Comparison of ENCODE assay signal across 7 mouse cellular contexts in the genomic region with DNA sequence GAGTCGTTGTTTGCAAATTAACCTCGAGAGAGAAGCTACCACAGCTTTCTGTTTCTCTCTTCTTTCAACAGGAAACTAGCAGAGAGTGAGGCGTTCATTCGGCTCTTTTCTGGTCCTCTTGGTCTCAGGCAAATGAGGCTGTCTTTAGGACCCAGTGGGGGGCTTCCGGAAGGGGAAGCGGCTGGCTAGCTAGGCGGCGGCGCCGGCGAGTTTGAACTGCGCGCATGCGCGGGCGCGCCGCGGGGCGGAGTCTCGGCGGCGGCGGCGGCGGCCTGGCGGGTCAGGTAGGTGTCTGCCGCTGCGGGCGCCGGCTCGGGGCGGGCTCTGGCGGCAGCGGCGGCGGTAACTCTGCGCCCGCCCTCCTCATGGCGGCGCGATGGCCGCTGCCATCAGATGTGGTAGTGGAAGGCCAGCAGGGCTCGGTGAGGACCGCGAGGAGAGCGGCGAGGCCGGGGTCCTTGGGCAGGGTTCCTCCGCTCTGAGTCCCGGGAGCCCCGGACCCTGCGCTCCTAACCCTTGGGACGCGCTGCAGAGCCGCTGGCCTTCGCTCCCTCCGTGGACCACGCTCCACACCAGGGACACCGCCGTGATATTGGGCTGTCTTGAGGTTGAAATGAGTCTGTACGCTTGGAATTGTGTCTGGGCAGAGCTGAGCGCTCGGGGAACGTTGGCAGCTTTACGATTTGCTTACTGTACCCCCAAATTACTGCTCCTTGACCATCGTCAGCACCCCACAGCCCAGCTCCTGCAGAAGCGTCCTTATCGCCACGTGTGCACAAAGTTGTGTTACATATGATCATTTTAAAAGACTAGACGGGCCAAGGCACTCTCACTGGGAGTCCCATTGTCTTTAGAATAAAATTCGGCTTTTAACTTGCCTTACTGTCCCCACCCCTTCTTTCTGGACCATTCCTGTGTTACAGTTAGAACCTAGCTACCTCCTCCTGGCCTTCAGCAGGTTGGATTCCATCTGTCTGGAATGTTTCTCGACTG. TPM values are rescaled to one million over a fixed set of nuclear protein-coding genes. Genes with fewer than 3 reads are reported as not detected.
DNase-seq lines count a peak whose midpoint lies in the region; ATAC-seq lines count a peak whose summit lies in the region.

Efcab11 (minus strand) TSS at position 171 of the 993 bp plus-strand sequence.
Tdp1 (plus strand) TSS at position 249 of the 993 bp plus-strand sequence.

- H3K9me3 ChIP-seq in intestine, embryonic 15.5 days: no peaks in the 10 kb centered on the region
- H3K9me3 ChIP-seq in midbrain, embryonic 10.5 days (replicated peaks): no peaks in the 10 kb centered on the region; the same call in 1 of the 2 replicates

- peak within 1 kb of the TSS; percentile 85 for H3K9ac ChIP-seq in intestine, embryonic 15.5 days

- intact Hi-C loops in left cerebral cortex, postnatal 25 days (cut with DNase I): no loop called here

- H3K4me3 ChIP-seq in intestine, embryonic 15.5 days (replicated peaks): peak within 1 kb of the TSS; percentile 87
- H3K4me3 ChIP-seq in midbrain, embryonic 10.5 days: peak within 1 kb of the TSS; percentile 78

- peaks cover 11% of the 10 kb centered on the region; the same call in 1 of the 2 replicates for H3K4me1 ChIP-seq in intestine, embryonic 15.5 days (replicated peaks)
- H3K4me1 ChIP-seq in midbrain, embryonic 10.5 days: peaks cover 49% of the 10 kb centered on the region

- WGBS in intestine, embryonic 15.5 days: under 1% methylated on average over 73 of the region's 73 CpGs
- under 1% methylated on average over 73 of the region's 73 CpGs for WGBS in midbrain, embryonic 10.5 days

- H3K36me3 ChIP-seq in intestine, embryonic 15.5 days: no peaks in the 10 kb centered on the region
- H3K36me3 ChIP-seq in midbrain, embryonic 10.5 days: peaks cover 15% of the 10 kb centered on the region

- H3K4me2 ChIP-seq in intestine, embryonic 15.5 days (replicated peaks): peak within 1 kb of the TSS; percentile 84

- peak within 1 kb of the TSS; percentile 81 for H3K27ac ChIP-seq in intestine, embryonic 15.5 days
- H3K27ac ChIP-seq in midbrain, embryonic 10.5 days (replicated peaks): peak within 1 kb of the TSS; percentile 93

- DNase-seq in adrenal gland, adult (ENCODE audit: inconsistent age in 2 of 2, low spot score in 1 of 2): peak; percentile 94 to 97
- peak; percentile 97 for DNase-seq in embryo, embryonic 10.5 days (ENCODE audit: low spot score)
- DNase-seq in gastrocnemius, postnatal 25 days: peak; percentile 93
- peak; percentile 91 to 95 for DNase-seq in left cerebral cortex, postnatal 25 days (ENCODE audit: low spot score in 2 of 2)
- peak; percentile 95 for DNase-seq in midbrain, embryonic 10.5 days (ENCODE audit: low spot score)
- DNase-seq in right cerebral cortex, postnatal 4 days: peak; percentile 92

- peak; percentile 90 for ATAC-seq in intestine, embryonic 15.5 days

- H3K27me3 ChIP-seq in intestine, embryonic 15.5 days (replicated peaks): no peaks in the 10 kb centered on the region
- no peaks in the 10 kb centered on the region; the same call in 1 of the 2 replicates for H3K27me3 ChIP-seq in midbrain, embryonic 10.5 days (ENCODE audit: low read depth, poor library complexity, severe bottlenecking)

RNA-seq across cellular contexts. Expression of gene Efcab11, which starts in this region (rescaled TPM):
- total RNA-seq in gastrocnemius, postnatal 25 days (2021): not detected
- 10.1 and 10.2 TPM in 2 replicates for polyA plus RNA-seq in intestine, embryonic 15.5 days (2015; fragmentation: Nextera tagmentation; extraction: Ambion mirVana)
- under 1 TPM in 1 of 2 experiments, not detected in 1; 0.55 TPM for total RNA-seq in left cerebral cortex, postnatal 25 days (2021)
- polyA plus RNA-seq in midbrain, embryonic 10.5 days (2016; fragmentation: Nextera tagmentation; extraction: Ambion mirVana): 24.9 and 27.8 TPM in 2 replicates

RNA-seq across cellular contexts. Expression of gene Tdp1, which starts in this region (rescaled TPM):
- 1 to 10 TPM; 4.0 to 5.2 TPM for total RNA-seq in gastrocnemius, postnatal 25 days (2021)
- 45.1 and 47.9 TPM in 2 replicates for polyA plus RNA-seq in intestine, embryonic 15.5 days (2015; fragmentation: Nextera tagmentation; extraction: Ambion mirVana)
- 10 to 100 TPM; 24.6 to 25.0 TPM for total RNA-seq in left cerebral cortex, postnatal 25 days (2021)
- 87.1 and 89.7 TPM in 2 replicates for polyA plus RNA-seq in midbrain, embryonic 10.5 days (2016; fragmentation: Nextera tagmentation; extraction: Ambion mirVana)

Comparison
In these comparisons a context has a peak if more than half of its experiments do, and no peak if none do; other contexts are left out.
1. Peak in every context shown above with its lines: DNase-seq, ATAC-seq, H3K4me3 ChIP-seq and H3K27ac ChIP-seq.
2. RNA of gene Tdp1 (total RNA-seq): 24.6 to 25.0 TPM in left cerebral cortex, postnatal 25 days; 4.0 to 5.2 TPM in gastrocnemius, postnatal 25 days; every median in the first group is over 4 times any median in the second.